Mouse (Mus musculus): ENCODE data around the gene Il17c. TPM values are rescaled to one million over a fixed set of nuclear protein-coding genes. Genes with fewer than 3 reads are reported as not detected.
A peak's percentile ranks its signal among the peaks of the same experiment; 100 is the strongest.

Il17c gene
- not detected in 2 replicates for polyA plus RNA-seq (2011; ENCODE audit: insufficient read depth, insufficient read length, low read depth, missing spikeins)

GRCm38 (mm10) chr8:122421376-122422070 is at the start of gene Il17c:
Il17c (plus strand) TSS chr8:122422020.
- H3K4me1 ChIP-seq (ENCODE audit: control insufficient read depth, insufficient read depth, low read length): peaks cover 3% of the 10 kb centered on the region
- H3K27me3 ChIP-seq (ENCODE audit: control insufficient read depth, insufficient read depth, low read length, poor library complexity, severe bottlenecking): no peaks in the 10 kb centered on the region
- H3K27ac ChIP-seq (ENCODE audit: insufficient read depth, low read length): no peak within 1 kb of the TSS
- TF ChIP-seq POLR2A (IDR thresholded peaks at IDR 0.05; ENCODE audit: insufficient read depth, low read length) (no peak), CTCF (IDR thresholded peaks at IDR 0.05; ENCODE audit: low read depth, low read length) (no peak), EP300 (IDR thresholded peaks at IDR 0.05; ENCODE audit: insufficient read depth, low read depth, low read length) (no peak)
- H3K9ac ChIP-seq (ENCODE audit: low read depth, poor library complexity, severe bottlenecking): no peak within 1 kb of the TSS
- H3K9me3 ChIP-seq (replicated peaks; ENCODE audit: control insufficient read depth, insufficient read depth, low read length, poor library complexity, severe bottlenecking): no peaks in the 10 kb centered on the region
- no peak within 1 kb of the TSS for H3K4me3 ChIP-seq (ENCODE audit: low read depth, low read length)
- H3K36me3 ChIP-seq (ENCODE audit: control insufficient read depth, insufficient read depth, low read length, poor library complexity, severe bottlenecking): peaks cover 4% of the 10 kb centered on the region

- TF ChIP-seq POLR2A (IDR thresholded peaks at IDR 0.05; ENCODE audit: insufficient read depth, low read length) (no peak), EP300 (IDR thresholded peaks at IDR 0.05; ENCODE audit: insufficient read depth, low read depth, low read length) (no peak), CTCF (IDR thresholded peaks at IDR 0.05; ENCODE audit: low read depth, low read length) (no peak)
- H3K27me3 ChIP-seq (ENCODE audit: control insufficient read depth, insufficient read depth, low read length, poor library complexity, severe bottlenecking): no peaks in the 10 kb centered on the region
- peak overlapping the region; percentile 76 for H3K9ac ChIP-seq (ENCODE audit: low read depth, poor library complexity, severe bottlenecking)
- peaks cover 21% of the 10 kb centered on the region for H3K36me3 ChIP-seq (ENCODE audit: control insufficient read depth, insufficient read depth, low read length, poor library complexity, severe bottlenecking)
- peak overlapping the region; percentile 0; the same call in 1 of the 2 replicates for H3K4me3 ChIP-seq (ENCODE audit: low read depth, low read length)
- H3K9me3 ChIP-seq (replicated peaks; ENCODE audit: control insufficient read depth, insufficient read depth, low read length, poor library complexity, severe bottlenecking): no peaks in the 10 kb centered on the region
- H3K4me1 ChIP-seq (ENCODE audit: control insufficient read depth, insufficient read depth, low read length): no peaks in the 10 kb centered on the region
- no peak overlapping the region for H3K27ac ChIP-seq (ENCODE audit: insufficient read depth, low read length)
These were observed 46.5 kb upstream of the Il17c start for GRCm38 (mm10) chr8:122375320-122375719.

DNA sequence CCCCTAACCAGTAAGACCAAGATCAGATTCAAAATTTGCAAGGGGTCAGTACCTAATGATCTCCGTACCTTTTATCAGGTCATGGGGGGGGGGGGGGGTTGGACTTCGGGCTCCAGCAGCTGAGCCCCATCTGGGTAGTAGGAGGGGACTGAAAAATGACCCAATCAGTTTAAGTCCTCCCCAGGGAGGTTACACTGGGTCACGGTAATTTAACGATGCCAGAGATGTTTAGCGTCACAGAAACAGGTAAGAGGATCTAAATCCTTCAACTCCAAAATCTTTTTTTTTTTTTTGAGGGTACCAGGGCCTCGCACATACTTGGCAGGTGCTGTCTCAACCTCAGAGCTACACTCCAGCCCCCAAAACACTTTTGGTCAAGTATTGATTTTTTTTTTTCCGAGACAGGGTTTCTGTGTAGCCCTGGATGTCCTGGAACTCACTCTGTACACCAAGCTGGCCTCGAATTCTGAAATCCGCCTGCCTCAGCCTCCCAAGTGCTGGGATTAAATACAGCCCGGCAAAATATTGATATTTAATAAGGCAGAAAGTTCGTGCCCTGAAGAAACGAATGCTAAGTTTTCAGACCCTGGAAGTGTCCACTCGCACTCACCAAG is 46.0 kb upstream of the Il17c start:
- Histone ChIP-seq H3K36me3 (ENCODE audit: control insufficient read depth, insufficient read depth, low read length, poor library complexity, severe bottlenecking) (peaks cover 25% of the 10 kb centered on the region), H3K27me3 (ENCODE audit: control insufficient read depth, insufficient read depth, low read length, poor library complexity, severe bottlenecking) (no peaks in the 10 kb centered on the region), H3K9me3 (replicated peaks; ENCODE audit: control insufficient read depth, insufficient read depth, low read length, poor library complexity, severe bottlenecking) (no peaks in the 10 kb centered on the region), H3K4me1 (ENCODE audit: control insufficient read depth, insufficient read depth, low read length) (no peaks in the 10 kb centered on the region), H3K27ac (ENCODE audit: insufficient read depth, low read length) (no peak overlapping the region), H3K4me3 (ENCODE audit: low read depth, low read length) (peak overlapping the region; percentile 46), H3K9ac (ENCODE audit: low read depth, poor library complexity, severe bottlenecking) (peak overlapping the region; percentile 76)
- TF ChIP-seq EP300 (IDR thresholded peaks at IDR 0.05; ENCODE audit: insufficient read depth, low read depth, low read length) (no peak), CTCF (IDR thresholded peaks at IDR 0.05; ENCODE audit: low read depth, low read length) (no peak), POLR2A (IDR thresholded peaks at IDR 0.05; ENCODE audit: insufficient read depth, low read length) (no peak)

DNA sequence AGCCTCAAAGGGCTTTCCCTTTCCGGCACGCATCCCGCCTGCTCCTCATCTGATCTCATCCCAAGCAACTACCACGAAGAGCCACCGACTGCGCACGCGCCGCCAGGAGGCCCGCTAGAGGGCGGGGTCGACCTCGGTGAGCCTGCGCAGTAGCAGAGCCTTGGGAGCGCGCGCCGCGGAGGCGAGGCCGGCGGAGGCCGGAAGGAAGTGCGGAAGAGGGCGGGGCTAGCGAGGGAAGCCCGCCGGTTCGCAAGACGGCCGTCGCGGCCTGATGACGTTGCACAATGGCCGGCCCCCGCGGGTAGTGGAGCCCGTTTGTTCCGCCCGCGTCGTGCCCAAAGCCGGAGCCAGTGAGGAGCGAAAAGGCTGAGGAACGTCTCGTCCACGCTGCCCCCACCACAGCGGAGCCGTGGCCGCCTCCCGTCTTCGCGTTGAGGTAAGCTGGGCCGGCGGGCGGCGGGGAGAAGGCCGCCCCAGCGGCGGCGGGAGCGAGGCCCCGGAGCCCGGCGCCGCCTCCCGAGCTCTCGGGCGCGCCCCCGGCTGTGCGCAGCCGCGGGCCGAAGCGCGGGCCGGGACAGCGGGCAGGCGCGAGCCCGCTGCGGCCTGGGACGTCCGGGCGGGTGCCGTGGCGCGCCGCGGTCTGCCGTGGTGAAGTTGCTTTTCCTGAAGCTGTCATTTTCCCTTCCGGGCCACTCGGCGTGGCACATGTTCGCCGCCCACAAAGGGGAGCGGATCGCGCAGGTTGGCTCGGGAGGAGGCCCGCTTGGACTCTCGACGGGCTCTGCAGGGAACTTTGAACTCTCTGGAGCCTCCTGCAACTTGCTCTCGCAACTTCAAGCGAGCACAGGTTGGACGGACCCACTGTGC is 45.2 kb upstream of the Il17c start, which contains the start of gene Zc3h18:
Zc3h18 (plus strand) TSS at position 245 of the 867 bp plus-strand sequence.
- Histone ChIP-seq H3K9ac (ENCODE audit: low read depth, poor library complexity, severe bottlenecking) (peak within 1 kb of the TSS; percentile 76), H3K9me3 (replicated peaks; ENCODE audit: control insufficient read depth, insufficient read depth, low read length, poor library complexity, severe bottlenecking) (no peaks in the 10 kb centered on the region), H3K27ac (ENCODE audit: insufficient read depth, low read length) (no peak within 1 kb of the TSS), H3K4me3 (ENCODE audit: low read depth, low read length) (peak within 1 kb of the TSS; percentile 84), H3K27me3 (ENCODE audit: control insufficient read depth, insufficient read depth, low read length, poor library complexity, severe bottlenecking) (no peaks in the 10 kb centered on the region), H3K4me1 (ENCODE audit: control insufficient read depth, insufficient read depth, low read length) (no peaks in the 10 kb centered on the region), H3K36me3 (ENCODE audit: control insufficient read depth, insufficient read depth, low read length, poor library complexity, severe bottlenecking) (peaks cover 31% of the 10 kb centered on the region)
- peak; percentile 96 for TF ChIP-seq POLR2A (IDR thresholded peaks at IDR 0.05; ENCODE audit: insufficient read depth, low read length)
- no peak for TF ChIP-seq CTCF (IDR thresholded peaks at IDR 0.05; ENCODE audit: low read depth, low read length)
- no peak; the same call in 1 of the 2 replicates for TF ChIP-seq EP300 (IDR thresholded peaks at IDR 0.05; ENCODE audit: insufficient read depth, low read depth, low read length)

- H3K4me1 ChIP-seq (ENCODE audit: control insufficient read depth, insufficient read depth, low read length): no peaks in the 10 kb centered on the region
- H3K27me3 ChIP-seq (ENCODE audit: control insufficient read depth, insufficient read depth, low read length, poor library complexity, severe bottlenecking): no peaks in the 10 kb centered on the region
- H3K9ac ChIP-seq (ENCODE audit: low read depth, poor library complexity, severe bottlenecking): no peak overlapping the region
- TF ChIP-seq EP300 (IDR thresholded peaks at IDR 0.05; ENCODE audit: insufficient read depth, low read depth, low read length): no peak
- no peak for TF ChIP-seq POLR2A (IDR thresholded peaks at IDR 0.05; ENCODE audit: insufficient read depth, low read length)
- TF ChIP-seq CTCF (IDR thresholded peaks at IDR 0.05; ENCODE audit: low read depth, low read length): no peak
- H3K27ac ChIP-seq (ENCODE audit: insufficient read depth, low read length): no peak overlapping the region
- H3K36me3 ChIP-seq (ENCODE audit: control insufficient read depth, insufficient read depth, low read length, poor library complexity, severe bottlenecking): peaks cover 71% of the 10 kb centered on the region
- no peaks in the 10 kb centered on the region for H3K9me3 ChIP-seq (replicated peaks; ENCODE audit: control insufficient read depth, insufficient read depth, low read length, poor library complexity, severe bottlenecking)
- H3K4me3 ChIP-seq (ENCODE audit: low read depth, low read length): no peak overlapping the region
These were observed 38.8 kb upstream of the Il17c start for GRCm38 (mm10) chr8:122383039-122383438.
